Mouse (Mus musculus): Measurements from ENCODE around the gene Stat6.

Stat6 gene

GRCm38 (mm10) chr10:127674046-127674655 is 31.4 kb downstream of the Stat6 start:
- DNase-seq, result no peak

- DNase-seq, result peak in 1 of 2 experiments; percentile 58
Measured at GRCm38 (mm10) chr10:127674794-127675522, 32.2 kb downstream of the Stat6 start.

- DNase-seq, result no peak
Measured at GRCm38 (mm10) chr10:127675859-127676398, 33.1 kb downstream of the Stat6 start.

GRCm38 (mm10) chr10:127676691-127677548 is 34.1 kb downstream of the Stat6 start:
- DNase-seq, result peak; percentile 81 to 89

GRCm38 (mm10) chr10:127677591-127678336 is 35.0 kb downstream of the Stat6 start:
- DNase-seq, result peak; percentile 47 to 57

DNA sequence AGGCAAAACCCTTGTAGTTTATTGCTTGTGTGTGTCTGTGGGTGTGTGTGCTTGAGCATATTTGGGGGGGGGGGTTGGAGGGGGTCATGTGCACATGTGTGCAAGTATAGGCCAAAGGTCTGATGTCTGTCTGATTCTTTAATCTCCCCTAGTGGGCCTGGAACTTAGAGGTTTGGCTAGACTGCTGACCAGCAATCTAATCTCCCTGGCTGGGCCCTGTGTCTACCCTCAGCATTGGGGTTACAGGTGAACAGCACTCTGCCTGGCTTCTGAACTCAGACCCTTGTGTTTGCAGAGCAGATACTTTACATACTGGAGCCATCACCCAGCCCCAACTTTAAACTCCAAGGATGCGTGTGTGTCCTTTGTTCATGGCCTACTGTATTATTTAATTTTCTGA is 36.4 kb downstream of the Stat6 start:
- DNase-seq, result no peak

DNA sequence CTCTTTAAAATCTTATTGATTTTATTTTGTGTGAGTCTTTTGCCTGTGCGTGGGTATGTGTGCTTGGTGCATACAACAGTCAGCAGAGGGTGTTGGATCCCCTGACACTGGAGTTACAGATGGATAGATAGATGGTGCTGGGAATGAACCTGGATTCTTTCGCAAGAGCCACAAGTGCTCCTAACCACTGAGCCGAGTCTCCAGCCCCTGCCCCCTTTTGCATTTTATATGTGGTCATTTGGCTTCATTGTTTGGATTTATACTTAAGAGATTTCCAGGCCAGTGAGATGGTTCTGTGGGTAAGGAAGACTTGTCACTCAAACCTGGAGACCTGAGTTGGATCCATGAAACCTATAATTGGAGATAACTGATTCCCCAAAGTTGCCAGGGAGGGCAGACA is 37.1 kb downstream of the Stat6 start:
- DNase-seq, result no peak

- no peak for DNase-seq
Measured at GRCm38 (mm10) chr10:127682886-127683285, 40.1 kb downstream of the Stat6 start.

GRCm38 (mm10) chr10:127691053-127691452 is 48.3 kb downstream of the Stat6 start:
- DNase-seq, result no peak

- DNase-seq, result no peak
Measured at GRCm38 (mm10) chr10:127694636-127695035, 51.9 kb downstream of the Stat6 start.

DNA sequence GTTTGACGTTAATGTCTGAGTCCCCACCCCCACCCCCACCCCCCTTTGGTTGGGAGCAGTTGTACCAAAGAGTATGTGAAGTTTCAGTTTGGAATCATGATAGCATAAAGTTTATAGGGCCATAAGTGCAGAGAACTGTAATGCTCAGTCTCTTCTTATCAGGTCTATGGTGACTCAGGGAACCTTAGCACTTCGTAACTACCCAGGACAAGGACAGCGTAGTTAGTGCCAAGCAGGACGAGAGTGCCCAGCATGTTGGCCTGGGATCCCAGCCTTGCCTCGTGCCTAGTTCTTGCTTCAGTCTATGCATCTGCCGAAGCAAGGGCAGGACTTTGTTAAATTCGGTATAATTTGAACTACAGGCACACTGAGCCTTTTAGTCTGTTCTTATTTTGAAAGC is 53.0 kb downstream of the Stat6 start:
- no peak for DNase-seq

DNA sequence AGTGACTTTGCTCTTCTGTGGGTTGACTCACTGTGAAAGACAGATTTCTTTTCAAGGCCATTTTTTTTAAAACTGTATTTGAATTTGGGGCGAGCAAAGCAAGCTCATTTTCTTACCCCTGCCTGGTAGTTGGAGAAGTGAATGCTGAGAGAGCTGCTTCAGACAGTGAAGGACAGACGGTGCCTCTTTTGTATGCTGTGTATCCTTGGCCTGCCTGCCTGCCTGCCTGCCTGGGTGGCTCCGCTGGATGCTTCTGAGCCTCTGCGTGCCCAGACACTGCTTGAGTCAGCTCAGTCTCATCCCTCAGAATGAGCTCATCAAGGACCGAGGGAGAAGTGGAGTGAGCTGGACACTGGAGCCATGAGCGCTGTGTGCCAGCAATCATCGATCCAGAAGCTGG is 56.2 kb downstream of the Stat6 start:
- DNase-seq, result no peak

GRCm38 (mm10) chr10:127703299-127703698 is 60.5 kb downstream of the Stat6 start:
- DNase-seq, result no peak

- no peak for DNase-seq
Measured at GRCm38 (mm10) chr10:127704293-127704692, 61.5 kb downstream of the Stat6 start.

DNA sequence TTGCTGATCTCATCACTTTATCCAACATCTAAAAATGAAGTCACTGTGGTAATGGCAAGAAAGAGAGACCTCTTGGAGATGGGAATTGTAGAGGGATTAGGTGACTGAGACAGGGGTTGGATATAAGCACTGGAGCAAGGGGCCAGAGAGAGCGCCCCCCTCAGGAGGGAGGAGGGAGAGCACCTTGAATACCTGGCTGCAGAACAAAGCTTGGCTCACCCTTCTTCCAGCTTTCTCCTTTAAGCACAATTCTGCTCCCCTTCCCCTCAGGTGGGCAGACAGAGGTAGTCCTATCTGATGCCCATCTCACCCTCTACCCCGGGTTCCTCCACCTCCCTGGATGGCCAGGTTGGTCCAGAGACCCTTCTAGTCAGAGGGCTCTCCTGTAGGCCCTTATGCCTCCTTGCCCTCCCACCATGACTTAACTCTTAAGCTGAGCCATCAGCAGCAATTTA is 62.0 kb downstream of the Stat6 start, which contains the start of gene Myo1a:
Myo1a (plus strand) TSS at position 405 of the 455 bp plus-strand sequence.
- DNase-seq, result no peak

DNA sequence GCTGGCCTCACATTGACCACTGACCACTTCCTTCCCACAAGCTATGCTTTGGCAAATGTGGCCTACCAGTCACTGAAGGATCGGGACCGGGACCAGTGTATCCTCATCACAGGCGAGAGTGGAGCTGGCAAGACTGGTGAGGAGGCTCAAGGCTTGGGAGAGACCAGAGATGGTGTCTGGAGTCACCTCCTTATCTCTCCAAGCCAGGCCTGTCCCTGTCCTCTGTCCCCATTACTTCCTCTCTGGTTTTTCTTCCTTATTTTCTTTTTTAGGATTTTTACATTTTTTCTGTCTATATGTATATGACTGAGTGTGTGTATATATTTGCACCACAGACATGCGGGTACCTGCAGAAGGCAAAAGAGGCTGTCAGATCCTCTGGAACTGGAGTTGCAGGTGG is 63.0 kb downstream of the Stat6 start:
- no peak for DNase-seq

DNA sequence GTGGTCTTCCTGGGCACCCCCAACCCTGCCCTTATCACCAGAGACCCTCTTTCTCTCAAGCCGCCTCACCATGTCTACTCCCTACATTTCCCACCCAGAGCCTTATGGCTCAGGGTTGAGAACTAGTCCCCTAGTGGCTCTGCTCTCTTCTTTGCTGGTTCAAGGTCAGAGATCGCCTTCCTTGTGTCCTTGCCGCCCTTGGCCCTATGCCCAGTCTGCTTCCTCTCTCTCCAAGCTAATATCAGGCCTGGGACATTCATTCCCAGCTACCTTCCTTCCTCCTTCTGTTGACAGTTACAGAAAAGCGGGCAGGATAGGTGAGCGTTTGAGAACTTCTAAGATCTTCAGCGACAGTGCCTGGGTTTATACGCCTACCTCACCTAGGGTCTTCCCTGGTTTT is 64.9 kb downstream of the Stat6 start:
- no peak for DNase-seq

DNA sequence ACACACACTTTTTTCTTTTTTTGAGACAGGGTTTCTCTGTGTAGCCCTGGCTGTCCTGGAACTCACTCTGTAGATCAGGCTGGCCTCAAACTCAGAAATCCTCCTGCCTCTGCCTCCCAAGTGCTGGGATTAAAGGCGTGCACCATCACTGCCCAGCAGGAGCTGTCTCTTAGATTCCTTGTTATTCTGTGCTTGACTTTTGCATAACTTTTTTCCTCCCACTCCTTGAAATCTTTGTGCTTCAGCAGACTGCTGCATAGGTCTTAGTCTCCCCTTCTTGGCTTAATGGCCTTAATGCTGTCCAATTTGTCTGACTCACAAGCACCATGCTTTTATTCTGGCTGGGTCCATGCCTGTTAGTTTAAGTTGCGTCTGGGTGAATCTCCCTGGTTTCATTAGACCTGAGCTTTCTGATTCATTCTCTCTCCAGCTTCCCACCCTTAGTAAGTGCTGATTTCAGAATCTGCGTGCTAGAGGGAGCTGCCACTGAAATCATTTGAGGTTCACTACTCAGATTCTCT is 66.1 kb downstream of the Stat6 start:
- DNase-seq, result no peak

GRCm38 (mm10) chr10:127710331-127710730 is 67.5 kb downstream of the Stat6 start:
- no peak for DNase-seq
